Mouse (Mus musculus) G1E (cell line): ENCODE results near the gene Ephb1. TPM values are rescaled to one million over a fixed set of nuclear protein-coding genes. Genes with fewer than 3 reads are reported as not detected.

Experiments used
- ATAC-seq: 2 replicates; pipeline ENCODE4 v1.8.0; 2016; ENCODE audit warnings: mild to moderate bottlenecking; ENCODE audit not compliant: insufficient number of reproducible peaks, poor library complexity, low FRiP score, severe bottlenecking; ENCODE audit errors: extremely low read depth
- DNase-seq: peaks from one replicate; pipeline ENCODE4 v3.0.0; 2012; ENCODE audit warnings: low spot score
- H3K27me3 ChIP-seq: 2 replicates; pipeline ENCODE4 v1.6.1; 2012; ENCODE audit warnings: mild to moderate bottlenecking, low read length, inconsistent platforms; ENCODE audit not compliant: insufficient read depth
- H3K36me3 ChIP-seq: replicated peaks from 2 replicates; pipeline ENCODE3; 2012; ENCODE audit warnings: mild to moderate bottlenecking, inconsistent platforms
- H3K4me1 ChIP-seq: 2 replicates; pipeline ENCODE4 v1.6.1; 2012; ENCODE audit warnings: low read depth, low read length, inconsistent platforms, mixed read lengths; ENCODE audit not compliant: insufficient read depth
- H3K4me3 ChIP-seq: 2 replicates; pipeline ENCODE4 v1.5.1; 2012; ENCODE audit warnings: low read depth, mild to moderate bottlenecking, inconsistent platforms, low read length, moderate library complexity, mixed read lengths
- H3K9me3 ChIP-seq: replicated peaks from 2 replicates; pipeline ENCODE4 v1.6.1; 2012; ENCODE audit warnings: inconsistent platforms
- CTCF ChIP-seq: IDR thresholded peaks from 2 replicates; pipeline ENCODE4 v1.5.1; 2012; ENCODE audit warnings: low read depth, low read length, inconsistent platforms, mixed read lengths
- GATA1 ChIP-seq: IDR thresholded peaks from 2 replicates; pipeline ENCODE4 v1.6.1; 2012; ENCODE audit warnings: borderline replicate concordance, low read length, inconsistent platforms, mixed read lengths
- GATA2 ChIP-seq: IDR thresholded peaks from 2 replicates; pipeline ENCODE4 v1.6.1; 2012; ENCODE audit warnings: low read depth, low read length, inconsistent platforms, borderline replicate concordance
- POLR2AphosphoS5 ChIP-seq: IDR thresholded peaks from 2 replicates; pipeline ENCODE4 v1.6.1; 2012; ENCODE audit warnings: low read depth, low read length, inconsistent platforms; ENCODE audit not compliant: insufficient replicate concordance
- TAL1 ChIP-seq: conservative IDR thresholded peaks from 2 replicates; pipeline ENCODE4 v1.6.1; 2012; ENCODE audit warnings: low read depth, low read length, inconsistent platforms, mixed read lengths
- polyA plus RNA-seq: library from polyadenylated mRNA; stranded (reverse); fragments of >175 nt; gene quantifications from 2 replicates; pipeline ENCODE4 v1.2.3, GENCODE M21; 2012
- total RNA-seq, 2 experiments: library from RNA; stranded (forward) in 1 of 2; stranded (reverse) in 1 of 2; fragments of 200-1000 nt in 1 of 2; fragments of >200 nt in 1 of 2; fragmentation: Nextera tagmentation in 1 of 2; gene quantifications; 2 replicates each; pipeline ENCODE4 v1.2.3; 2014 to 2017

Gene Ephb1
- total and polyA plus RNA-seq, 3 experiments: 0.05 TPM; not detected in 2

- no peak for DNase-seq
- Histone ChIP-seq H3K27me3 (no peaks in the 10 kb centered on the region), H3K36me3 (no peaks in the 10 kb centered on the region), H3K4me1 (no peaks in the 10 kb centered on the region), H3K9me3 (peaks cover 63% of the 10 kb centered on the region), H3K4me3 (no peak overlapping the region)
- no peak for ATAC-seq
- TF ChIP-seq TAL1: no peak
- no peak for TF ChIP-seq CTCF
- no peak for TF ChIP-seq GATA2
- no peak for TF ChIP-seq GATA1
- no peak for TF ChIP-seq POLR2AphosphoS5
Measured at GRCm38 (mm10) chr9:102374661-102375060, 20.2 kb upstream of the Ephb1 start.

DNA sequence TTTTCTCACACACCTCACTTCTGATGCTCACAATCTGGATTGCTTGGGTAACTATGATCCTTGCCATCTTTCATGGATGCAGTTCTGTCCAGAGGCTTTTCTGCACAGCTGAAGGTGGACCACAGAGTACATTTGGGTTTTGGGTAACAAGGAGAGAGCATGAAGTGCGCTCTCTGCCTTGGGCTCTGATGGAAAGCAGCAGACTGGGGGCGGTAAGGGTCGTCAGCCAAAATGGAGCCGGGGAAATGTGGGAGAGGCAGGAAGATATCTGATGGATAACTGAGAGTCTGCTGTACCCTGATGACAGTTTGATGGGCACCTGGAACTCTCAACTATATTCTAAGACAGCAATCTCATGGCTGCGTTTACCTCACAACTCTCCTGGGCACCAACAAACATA is 19.4 kb upstream of the Ephb1 start:
- Histone ChIP-seq H3K4me1 (no peaks in the 10 kb centered on the region), H3K4me3 (no peak overlapping the region), H3K9me3 (peaks cover 60% of the 10 kb centered on the region), H3K36me3 (no peaks in the 10 kb centered on the region), H3K27me3 (no peaks in the 10 kb centered on the region)
- ATAC-seq: no peak
- no peak for TF ChIP-seq POLR2AphosphoS5
- TF ChIP-seq GATA1: no peak
- TF ChIP-seq CTCF: no peak
- no peak for DNase-seq

- peaks cover 54% of the 10 kb centered on the region for H3K9me3 ChIP-seq
- TF ChIP-seq POLR2AphosphoS5: no peak
- TF ChIP-seq GATA2: no peak
- no peak for TF ChIP-seq TAL1
- TF ChIP-seq CTCF: no peak
- no peak for TF ChIP-seq GATA1
- no peaks in the 10 kb centered on the region for H3K36me3 ChIP-seq
- DNase-seq (no peak), ATAC-seq (no peak)
- H3K4me1 ChIP-seq: no peaks in the 10 kb centered on the region
- H3K27me3 ChIP-seq: no peaks in the 10 kb centered on the region
- no peak overlapping the region for H3K4me3 ChIP-seq
Measured at GRCm38 (mm10) chr9:102371936-102372335, 17.4 kb upstream of the Ephb1 start.

- no peak for DNase-seq
- Histone ChIP-seq H3K36me3 (no peaks in the 10 kb centered on the region), H3K4me3 (no peak overlapping the region), H3K4me1 (no peaks in the 10 kb centered on the region), H3K9me3 (peaks cover 49% of the 10 kb centered on the region), H3K27me3 (no peaks in the 10 kb centered on the region)
- ATAC-seq: no peak
- TF ChIP-seq GATA2: no peak
- no peak for TF ChIP-seq GATA1
Measured at GRCm38 (mm10) chr9:102371036-102371770, 16.7 kb upstream of the Ephb1 start.

DNA sequence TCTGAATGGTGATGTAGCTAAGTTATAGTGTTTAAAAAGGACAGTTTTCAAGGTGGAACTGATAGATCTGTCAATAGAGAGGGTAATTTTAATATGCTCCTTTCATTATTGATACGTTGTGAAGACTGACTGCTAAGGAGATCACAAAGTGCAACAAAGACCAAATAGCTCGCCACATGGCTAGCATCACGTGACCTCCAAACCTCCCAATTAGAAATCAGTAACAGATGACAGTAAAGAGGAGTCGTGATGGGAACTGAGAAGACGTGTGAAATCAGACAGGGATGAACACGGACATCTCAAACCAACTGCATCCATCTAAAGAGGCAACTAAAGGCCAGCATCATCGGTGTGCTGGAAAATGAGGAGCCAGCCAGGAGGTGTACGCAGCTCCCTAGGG is 15.6 kb upstream of the Ephb1 start:
- no peak overlapping the region for H3K4me3 ChIP-seq
- no peaks in the 10 kb centered on the region for H3K4me1 ChIP-seq
- no peak for ATAC-seq
- no peak for DNase-seq
- H3K27me3 ChIP-seq: no peaks in the 10 kb centered on the region
- TF ChIP-seq GATA1 (no peak), GATA2 (no peak), CTCF (no peak), POLR2AphosphoS5 (no peak), TAL1 (no peak)
- H3K9me3 ChIP-seq: peaks cover 44% of the 10 kb centered on the region
- H3K36me3 ChIP-seq: no peaks in the 10 kb centered on the region

DNA sequence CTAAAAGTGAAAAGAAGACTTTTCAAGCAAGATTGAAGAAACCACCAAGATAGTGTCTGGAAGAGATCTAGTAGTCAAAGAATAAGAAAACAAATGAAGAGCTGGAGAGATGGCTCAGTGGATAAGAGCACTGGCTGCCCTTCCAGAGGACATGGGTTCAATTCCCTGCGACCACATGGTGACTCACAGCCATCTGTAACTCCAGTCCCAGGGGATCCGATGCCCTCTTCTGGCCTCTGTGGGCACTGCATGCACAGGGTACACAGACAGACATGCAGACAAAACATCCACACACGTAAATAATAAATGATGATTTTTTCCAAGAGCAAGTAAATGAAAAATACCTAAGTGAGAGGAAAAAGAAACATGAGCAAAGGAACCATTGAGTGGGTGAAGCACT is 14.6 kb upstream of the Ephb1 start:
- TF ChIP-seq TAL1 (no peak), GATA2 (no peak), CTCF (no peak), GATA1 (no peak), POLR2AphosphoS5 (no peak)
- no peak for DNase-seq
- no peaks in the 10 kb centered on the region for H3K4me1 ChIP-seq

DNA sequence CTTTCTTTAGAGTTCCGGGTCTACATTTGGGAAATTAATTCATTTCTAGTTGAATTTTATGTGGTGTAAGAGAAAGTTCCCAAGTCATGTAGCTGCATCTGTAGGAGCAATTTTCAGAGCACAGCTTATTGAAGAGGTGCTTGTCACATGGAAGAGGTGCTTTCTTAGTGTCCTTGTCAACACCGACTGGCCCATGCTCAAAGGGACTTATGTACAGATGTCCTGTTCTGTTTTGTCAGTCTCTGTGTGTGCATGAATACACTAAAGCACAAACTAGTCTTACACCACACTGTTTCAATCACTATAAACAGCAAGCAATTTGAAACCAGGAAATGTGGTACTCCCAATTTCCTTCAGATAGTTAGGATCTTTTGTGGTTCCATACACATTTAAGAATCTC is 13.3 kb upstream of the Ephb1 start:
- no peaks in the 10 kb centered on the region for H3K36me3 ChIP-seq
- H3K4me1 ChIP-seq: no peaks in the 10 kb centered on the region
- TF ChIP-seq CTCF (no peak), GATA1 (no peak), GATA2 (no peak), POLR2AphosphoS5 (no peak), TAL1 (no peak)
- DNase-seq (no peak), ATAC-seq (no peak)
- no peak overlapping the region for H3K4me3 ChIP-seq
- no peaks in the 10 kb centered on the region for H3K27me3 ChIP-seq
- peaks cover 32% of the 10 kb centered on the region for H3K9me3 ChIP-seq

More for the DNA sequence above, 14.6 kb upstream of the Ephb1 start:
- Histone ChIP-seq H3K4me3 (no peak overlapping the region), H3K9me3 (peaks cover 44% of the 10 kb centered on the region), H3K36me3 (no peaks in the 10 kb centered on the region), H3K27me3 (no peaks in the 10 kb centered on the region)
- no peak for ATAC-seq
